Mouse (Mus musculus) embryonic fibroblast, embryonic 13.5 days (primary cell): ENCODE data around the gene Acad11. TPM values are rescaled to one million over a fixed set of nuclear protein-coding genes. Genes with fewer than 3 reads are reported as not detected.

Experiments
- H3K27ac ChIP-seq: 2 replicates; pipeline ENCODE4 v1.5.1; 2012; ENCODE audit warnings: low read length, control low read depth, inconsistent platforms; ENCODE audit not compliant: insufficient read depth
- H3K4me1 ChIP-seq: 2 replicates; pipeline ENCODE4 v1.6.1; 2011; ENCODE audit warnings: low read length; ENCODE audit not compliant: control insufficient read depth, insufficient read depth
- H3K4me3 ChIP-seq: 2 replicates; pipeline ENCODE4 v1.5.1; 2011; ENCODE audit warnings: mild to moderate bottlenecking, control low read depth, low read length; ENCODE audit not compliant: insufficient read depth
- CTCF ChIP-seq: IDR thresholded peaks from 2 replicates; pipeline ENCODE4 v1.5.1; 2011; ENCODE audit warnings: mild to moderate bottlenecking, control low read depth, low read length, moderate library complexity, borderline replicate concordance; ENCODE audit not compliant: insufficient read depth
- POLR2A ChIP-seq: IDR thresholded peaks from 2 replicates; pipeline ENCODE4 v1.6.1; 2011; ENCODE audit warnings: low read depth, mild to moderate bottlenecking, control low read depth, low read length, moderate library complexity
- polyA plus RNA-seq: library from polyadenylated mRNA; stranded (reverse); fragments of >200 nt; gene quantifications from 2 replicates; pipeline ENCODE4 v1.2.4, GENCODE M21; 2011; ENCODE audit warnings: low read depth; ENCODE audit not compliant: missing spikeins, insufficient read length

The Acad11 gene
- polyA plus RNA-seq, 1 experiment: 14.5 TPM

- Histone ChIP-seq H3K27ac (no peak overlapping the region), H3K4me1 (no peaks in the 10 kb centered on the region), H3K4me3 (no peak overlapping the region)
- TF ChIP-seq POLR2A (no peak), CTCF (no peak)
Measured at GRCm38 (mm10) chr9:104140351-104140750, 77.2 kb downstream of the Acad11 start.

- H3K4me3 ChIP-seq: no peak overlapping the region
- no peak overlapping the region for H3K27ac ChIP-seq
- H3K4me1 ChIP-seq: no peaks in the 10 kb centered on the region
- TF ChIP-seq POLR2A (no peak), CTCF (no peak)
Measured at GRCm38 (mm10) chr9:104142805-104143204, 79.6 kb downstream of the Acad11 start.

DNA sequence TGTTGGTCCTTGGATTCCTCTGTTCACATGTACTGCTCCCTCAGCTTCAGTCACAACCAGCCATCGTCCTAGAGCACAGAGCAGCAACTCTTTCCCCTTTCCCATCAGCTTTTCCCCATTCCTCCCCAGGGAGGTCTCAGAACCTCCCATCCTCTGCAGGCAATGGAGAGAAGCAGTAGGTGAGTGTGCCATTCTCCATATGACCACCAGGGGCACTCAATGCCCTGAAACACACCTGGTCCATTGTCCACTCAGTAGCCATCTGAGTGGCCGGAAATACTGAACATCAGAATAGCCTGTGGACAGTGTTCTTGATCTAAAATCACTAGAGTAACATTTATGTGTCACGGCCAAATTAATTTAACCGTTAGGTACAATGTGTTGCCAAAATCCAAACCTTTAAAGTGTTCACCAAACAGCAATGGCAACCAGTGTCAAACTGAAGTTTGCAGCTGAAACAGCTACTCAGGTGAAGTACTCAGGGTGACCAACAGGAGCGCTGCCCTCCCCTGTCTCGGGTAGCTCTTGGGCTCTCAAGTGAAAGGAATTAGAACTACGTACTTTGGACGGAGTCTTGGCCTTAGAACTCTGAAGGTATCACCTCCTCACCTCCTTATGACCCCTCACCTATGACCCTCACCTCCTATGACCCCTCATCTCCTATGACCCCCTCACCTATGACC lies 81.3 kb downstream of the Acad11 start:
- Histone ChIP-seq H3K4me1 (no peaks in the 10 kb centered on the region), H3K27ac (no peak overlapping the region), H3K4me3 (no peak overlapping the region)
- TF ChIP-seq POLR2A (no peak), CTCF (peak; percentile 11; the same call in 1 of the 2 replicates)

DNA sequence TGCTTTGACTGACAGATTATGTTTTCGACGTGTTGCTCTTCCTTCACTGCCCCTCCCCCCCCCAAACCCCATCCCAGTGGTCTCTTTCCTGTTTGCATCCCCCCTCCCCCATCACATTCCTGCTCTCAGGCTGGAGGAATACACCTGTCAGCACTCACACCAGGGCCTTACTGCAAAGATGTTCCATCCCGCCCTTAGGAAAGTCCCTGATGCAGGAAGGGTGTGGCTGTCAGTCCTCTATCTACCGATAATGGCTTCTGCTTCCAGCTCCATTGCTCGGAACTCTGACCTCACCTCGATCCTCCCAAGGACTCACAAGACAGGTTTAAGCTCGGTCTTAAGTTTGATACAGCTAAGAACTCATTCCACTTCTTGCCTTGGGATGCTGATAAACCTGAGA lies 83.5 kb downstream of the Acad11 start:
- Histone ChIP-seq H3K4me1 (no peaks in the 10 kb centered on the region), H3K4me3 (no peak overlapping the region), H3K27ac (no peak overlapping the region)
- TF ChIP-seq CTCF (no peak), POLR2A (no peak)

DNA sequence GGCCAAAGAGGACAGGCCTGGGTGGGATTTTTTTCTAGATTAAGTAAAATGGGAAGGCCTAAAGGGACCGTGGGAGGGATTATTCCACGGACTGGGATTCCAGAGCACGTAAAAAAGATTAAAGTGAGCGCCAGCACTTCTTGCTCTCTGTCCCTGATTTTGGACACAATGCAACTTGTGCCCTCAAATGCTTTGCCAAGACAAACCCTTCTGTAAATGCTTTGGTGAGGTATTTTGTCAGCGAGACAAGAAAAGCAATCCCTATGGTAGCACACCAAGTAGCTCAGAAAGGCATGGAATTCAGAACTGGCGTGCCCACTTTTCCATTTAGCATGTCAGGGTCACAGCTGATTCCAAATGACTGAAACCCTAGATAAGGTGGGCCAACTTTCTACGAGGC lies 85.8 kb downstream of the Acad11 start:
- Histone ChIP-seq H3K4me3 (no peak overlapping the region), H3K4me1 (no peaks in the 10 kb centered on the region), H3K27ac (no peak overlapping the region)
- no peak for TF ChIP-seq POLR2A
- no peak for TF ChIP-seq CTCF

DNA sequence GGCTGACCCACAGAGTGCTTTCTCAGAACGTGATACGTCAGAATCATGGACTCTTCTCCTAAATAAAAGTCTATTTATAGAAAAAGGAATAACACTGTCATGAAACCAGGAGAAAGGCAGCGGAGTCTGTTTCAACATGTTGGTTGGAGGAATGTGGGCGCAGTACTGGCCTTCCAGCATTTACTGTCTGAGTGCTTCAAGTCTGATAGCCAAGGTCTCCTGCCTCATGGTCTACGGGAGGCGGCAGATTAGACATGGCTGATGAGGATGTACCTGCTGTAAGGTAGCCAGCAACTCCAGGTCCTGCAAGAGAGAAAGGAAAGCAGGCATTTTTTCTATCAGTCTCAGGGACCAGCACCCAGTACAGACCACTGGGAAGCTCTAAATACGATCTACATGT lies 88.9 kb downstream of the Acad11 start:
- Histone ChIP-seq H3K4me3 (no peak overlapping the region), H3K4me1 (no peaks in the 10 kb centered on the region), H3K27ac (no peak overlapping the region)
- TF ChIP-seq CTCF (no peak), POLR2A (no peak)

GRCm38 (mm10) chr9:104155100-104155715 lies 92.0 kb downstream of the Acad11 start:
- H3K4me1 ChIP-seq: no peaks in the 10 kb centered on the region
- TF ChIP-seq POLR2A: no peak
- TF ChIP-seq CTCF: no peak
- no peak overlapping the region for H3K27ac ChIP-seq
- no peak overlapping the region for H3K4me3 ChIP-seq

DNA sequence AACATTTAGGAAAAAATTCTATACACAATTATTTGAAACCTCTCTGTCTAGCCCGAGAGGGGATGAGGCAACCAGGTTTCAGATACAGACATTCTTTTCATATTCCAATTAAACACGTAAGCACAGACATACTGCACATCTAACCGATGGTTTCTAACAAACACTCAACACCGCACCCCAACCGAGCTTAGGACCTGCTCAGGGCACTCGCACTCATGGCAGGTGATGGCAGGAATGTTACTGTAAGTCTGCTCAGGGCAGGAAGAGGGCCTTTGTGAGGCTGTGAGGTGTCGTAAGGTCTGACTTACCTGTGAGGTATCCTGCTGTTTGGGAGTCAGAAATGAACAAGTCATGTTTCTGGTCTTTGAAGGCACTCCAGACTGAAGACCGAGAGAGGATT lies 93.3 kb downstream of the Acad11 start:
- no peak for TF ChIP-seq CTCF
- no peak for TF ChIP-seq POLR2A

GRCm38 (mm10) chr9:104157291-104157690 lies 94.1 kb downstream of the Acad11 start:
- Histone ChIP-seq H3K4me3 (no peak overlapping the region), H3K27ac (no peak overlapping the region), H3K4me1 (no peaks in the 10 kb centered on the region)
- TF ChIP-seq CTCF: no peak
- no peak for TF ChIP-seq POLR2A

More for the DNA sequence above, 93.3 kb downstream of the Acad11 start:
- no peak overlapping the region for H3K4me3 ChIP-seq
- H3K4me1 ChIP-seq: no peaks in the 10 kb centered on the region
- no peak overlapping the region for H3K27ac ChIP-seq

- TF ChIP-seq POLR2A (no peak), CTCF (no peak)
- Histone ChIP-seq H3K4me3 (no peak overlapping the region), H3K27ac (no peak overlapping the region), H3K4me1 (no peaks in the 10 kb centered on the region)
Measured at GRCm38 (mm10) chr9:104161117-104161516, 97.9 kb downstream of the Acad11 start.

GRCm38 (mm10) chr9:104164194-104164593 lies 101.0 kb downstream of the Acad11 start:
- TF ChIP-seq CTCF (no peak), POLR2A (no peak)

More at GRCm38 (mm10) chr9:104164194-104164593, 101.0 kb downstream of the Acad11 start:
- Histone ChIP-seq H3K27ac (no peak overlapping the region), H3K4me3 (no peak overlapping the region), H3K4me1 (no peaks in the 10 kb centered on the region)
